Mouse (Mus musculus): ENCODE measurements around the gene Rcan1. TPM values are rescaled to one million over a fixed set of nuclear protein-coding genes. Genes with fewer than 3 reads are reported as not detected.

Rcan1 gene
- polyA plus RNA-seq, 1 experiment = 11.6 TPM

- H3K27me3 ChIP-seq (ENCODE audit: control insufficient read depth, insufficient read depth, low read length) = no peaks in the 10 kb centered on the region
- peaks cover 3% of the 10 kb centered on the region for H3K4me1 ChIP-seq (ENCODE audit: control insufficient read depth, insufficient read depth, low read length)
- TF ChIP-seq POLR2A (IDR thresholded peaks at IDR 0.05; ENCODE audit: control insufficient read depth, low read depth, low read length) = no peak
- no peak for TF ChIP-seq CTCF (IDR thresholded peaks at IDR 0.05; ENCODE audit: control insufficient read depth, insufficient read depth, insufficient replicate concordance, low read depth, low read length)
- no peaks in the 10 kb centered on the region for H3K36me3 ChIP-seq (ENCODE audit: control insufficient read depth, insufficient read depth, low read length)
- no peak overlapping the region for H3K27ac ChIP-seq (ENCODE audit: control insufficient read depth, insufficient read depth, low read depth, low read length)
- H3K4me3 ChIP-seq (ENCODE audit: control insufficient read depth, low read depth, low read length) = no peak overlapping the region
Observed at GRCm38 (mm10) chr16:92360711-92361110, 110.0 kb downstream of the Rcan1 start.

DNA sequence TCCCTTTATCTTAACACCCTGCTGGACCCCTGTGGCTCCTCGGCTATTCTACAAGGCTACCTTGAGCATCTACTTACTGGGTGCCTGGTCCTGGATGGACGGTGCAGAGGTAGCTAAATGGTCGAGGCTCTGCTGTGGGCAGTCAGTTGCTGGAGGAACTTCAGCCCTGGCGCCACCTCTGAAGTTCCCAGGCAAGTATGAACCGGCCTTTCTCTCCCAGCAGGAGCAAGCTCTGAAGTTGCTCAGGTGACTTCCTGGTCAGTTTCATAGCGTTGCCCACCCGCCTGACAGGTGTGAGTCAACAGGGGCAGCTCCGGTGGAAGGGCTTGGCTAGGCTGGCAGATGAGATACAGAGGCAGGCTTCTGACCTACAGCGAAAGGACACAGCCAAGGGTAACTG, 111.4 kb downstream of the Rcan1 start, which contains the start of gene Kcne1:
Gene Kcne1 (minus strand): TSS at position 240 of the 400 bp plus-strand sequence.
- no peak within 1 kb of the TSS for H3K27ac ChIP-seq (ENCODE audit: control insufficient read depth, insufficient read depth, low read depth, low read length)
- no peak within 1 kb of the TSS for H3K4me3 ChIP-seq (ENCODE audit: control insufficient read depth, low read depth, low read length)
- no peaks in the 10 kb centered on the region for H3K27me3 ChIP-seq (ENCODE audit: control insufficient read depth, insufficient read depth, low read length)
- no peaks in the 10 kb centered on the region for H3K36me3 ChIP-seq (ENCODE audit: control insufficient read depth, insufficient read depth, low read length)
- TF ChIP-seq CTCF (IDR thresholded peaks at IDR 0.05; ENCODE audit: control insufficient read depth, insufficient read depth, insufficient replicate concordance, low read depth, low read length) (no peak), POLR2A (IDR thresholded peaks at IDR 0.05; ENCODE audit: control insufficient read depth, low read depth, low read length) (no peak)
- H3K4me1 ChIP-seq (ENCODE audit: control insufficient read depth, insufficient read depth, low read length) = peaks cover 3% of the 10 kb centered on the region

- Histone ChIP-seq H3K27me3 (ENCODE audit: control insufficient read depth, insufficient read depth, low read length) (no peaks in the 10 kb centered on the region), H3K4me3 (ENCODE audit: control insufficient read depth, low read depth, low read length) (no peak overlapping the region), H3K36me3 (ENCODE audit: control insufficient read depth, insufficient read depth, low read length) (no peaks in the 10 kb centered on the region), H3K27ac (ENCODE audit: control insufficient read depth, insufficient read depth, low read depth, low read length) (no peak overlapping the region), H3K4me1 (ENCODE audit: control insufficient read depth, insufficient read depth, low read length) (peaks cover 3% of the 10 kb centered on the region)
- TF ChIP-seq POLR2A (IDR thresholded peaks at IDR 0.05; ENCODE audit: control insufficient read depth, low read depth, low read length) (no peak), CTCF (IDR thresholded peaks at IDR 0.05; ENCODE audit: control insufficient read depth, insufficient read depth, insufficient replicate concordance, low read depth, low read length) (no peak)
Observed at GRCm38 (mm10) chr16:92358734-92359133, 111.9 kb downstream of the Rcan1 start.

DNA sequence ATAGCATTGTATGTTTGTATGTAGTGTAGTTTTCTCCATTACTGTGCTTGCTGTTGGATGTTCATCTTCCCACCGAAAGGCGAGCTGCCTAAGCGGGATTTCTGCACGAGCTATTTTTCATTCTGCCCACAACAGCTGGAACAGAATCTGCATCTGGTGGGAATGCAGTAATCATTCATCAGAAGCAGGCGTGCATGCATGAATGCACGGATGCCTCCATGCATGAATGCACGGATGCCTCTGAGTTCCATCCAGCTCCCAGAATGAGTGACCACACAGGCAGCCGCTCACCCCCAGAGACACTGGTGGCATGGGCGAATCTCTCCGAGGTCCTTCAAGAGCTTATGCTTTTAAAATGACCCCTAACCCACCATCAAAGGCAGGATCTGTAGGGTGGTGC, 113.1 kb downstream of the Rcan1 start:
- Histone ChIP-seq H3K4me1 (ENCODE audit: control insufficient read depth, insufficient read depth, low read length) (peaks cover 3% of the 10 kb centered on the region), H3K27me3 (ENCODE audit: control insufficient read depth, insufficient read depth, low read length) (no peaks in the 10 kb centered on the region), H3K4me3 (ENCODE audit: control insufficient read depth, low read depth, low read length) (no peak overlapping the region), H3K36me3 (ENCODE audit: control insufficient read depth, insufficient read depth, low read length) (no peaks in the 10 kb centered on the region), H3K27ac (ENCODE audit: control insufficient read depth, insufficient read depth, low read depth, low read length) (no peak overlapping the region)
- TF ChIP-seq POLR2A (IDR thresholded peaks at IDR 0.05; ENCODE audit: control insufficient read depth, low read depth, low read length) (no peak), CTCF (IDR thresholded peaks at IDR 0.05; ENCODE audit: control insufficient read depth, insufficient read depth, insufficient replicate concordance, low read depth, low read length) (no peak)

DNA sequence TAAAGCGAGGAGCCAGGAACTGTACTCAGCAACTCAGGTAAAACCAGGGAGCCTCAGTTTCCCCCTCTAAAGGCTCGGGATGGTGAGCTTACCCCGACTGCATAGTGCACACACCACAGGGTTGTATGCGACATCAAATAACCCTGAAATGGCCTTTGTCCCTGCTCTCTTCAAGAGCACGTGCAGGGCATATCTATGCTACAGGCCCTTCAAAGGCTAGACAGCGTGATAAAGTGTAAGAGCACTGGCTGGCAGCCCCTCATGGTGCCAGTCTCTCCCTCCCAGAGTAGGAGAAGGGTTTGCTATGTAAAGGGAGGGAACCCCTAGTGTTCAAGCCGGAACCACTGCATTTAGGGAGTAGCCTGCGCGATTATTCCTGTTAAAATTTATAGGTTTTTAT, 113.6 kb downstream of the Rcan1 start:
- Histone ChIP-seq H3K27ac (ENCODE audit: control insufficient read depth, insufficient read depth, low read depth, low read length) (no peak overlapping the region), H3K4me1 (ENCODE audit: control insufficient read depth, insufficient read depth, low read length) (peaks cover 3% of the 10 kb centered on the region), H3K4me3 (ENCODE audit: control insufficient read depth, low read depth, low read length) (no peak overlapping the region), H3K27me3 (ENCODE audit: control insufficient read depth, insufficient read depth, low read length) (no peaks in the 10 kb centered on the region), H3K36me3 (ENCODE audit: control insufficient read depth, insufficient read depth, low read length) (no peaks in the 10 kb centered on the region)
- TF ChIP-seq POLR2A (IDR thresholded peaks at IDR 0.05; ENCODE audit: control insufficient read depth, low read depth, low read length) (no peak), CTCF (IDR thresholded peaks at IDR 0.05; ENCODE audit: control insufficient read depth, insufficient read depth, insufficient replicate concordance, low read depth, low read length) (no peak)

DNA sequence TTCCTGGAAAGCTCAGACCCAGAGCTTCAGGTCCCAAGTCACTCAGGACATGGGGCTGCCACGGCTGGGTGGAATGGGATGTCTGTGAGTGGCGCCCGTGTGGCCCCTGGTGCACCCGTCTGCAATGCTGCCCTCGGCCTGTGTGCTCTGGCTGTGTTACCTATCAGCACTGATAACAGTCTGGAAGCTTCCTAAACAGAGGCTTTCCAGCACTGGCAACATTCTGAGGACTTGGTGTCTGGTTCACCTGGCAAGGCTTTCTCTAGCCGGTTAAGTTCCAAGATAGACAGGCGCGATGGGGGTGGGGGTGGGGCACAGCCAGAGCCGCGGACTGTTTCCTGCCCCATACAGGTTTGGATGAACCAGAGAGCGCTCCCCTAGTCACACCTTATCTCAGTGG, 114.7 kb downstream of the Rcan1 start:
- no peaks in the 10 kb centered on the region for H3K36me3 ChIP-seq (ENCODE audit: control insufficient read depth, insufficient read depth, low read length)
- H3K4me1 ChIP-seq (ENCODE audit: control insufficient read depth, insufficient read depth, low read length) = peaks cover 3% of the 10 kb centered on the region
- H3K4me3 ChIP-seq (ENCODE audit: control insufficient read depth, low read depth, low read length) = no peak overlapping the region
- H3K27me3 ChIP-seq (ENCODE audit: control insufficient read depth, insufficient read depth, low read length) = no peaks in the 10 kb centered on the region
- H3K27ac ChIP-seq (ENCODE audit: control insufficient read depth, insufficient read depth, low read depth, low read length) = no peak overlapping the region
- TF ChIP-seq CTCF (IDR thresholded peaks at IDR 0.05; ENCODE audit: control insufficient read depth, insufficient read depth, insufficient replicate concordance, low read depth, low read length) (no peak), POLR2A (IDR thresholded peaks at IDR 0.05; ENCODE audit: control insufficient read depth, low read depth, low read length) (no peak)

DNA sequence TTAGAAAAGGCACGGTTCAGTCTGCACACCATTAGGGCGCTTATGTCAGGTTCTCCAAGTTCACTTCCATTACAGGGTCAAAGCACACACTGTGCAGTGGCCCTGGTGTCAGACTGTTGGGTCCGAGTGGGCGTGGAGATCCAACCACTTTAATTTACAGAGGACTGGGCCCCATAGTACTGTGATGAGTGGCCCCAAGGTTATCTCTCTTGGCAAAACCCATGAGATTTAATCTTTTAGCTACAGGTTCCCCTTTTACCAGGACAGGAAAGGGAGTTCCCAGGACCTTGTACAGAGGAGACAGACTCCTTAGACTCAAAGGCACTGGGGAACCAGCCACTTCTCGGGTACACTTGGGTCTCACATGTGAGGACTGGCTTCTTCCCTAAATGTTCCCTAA, 115.3 kb downstream of the Rcan1 start:
- TF ChIP-seq POLR2A (IDR thresholded peaks at IDR 0.05; ENCODE audit: control insufficient read depth, low read depth, low read length) = no peak
- TF ChIP-seq CTCF (IDR thresholded peaks at IDR 0.05; ENCODE audit: control insufficient read depth, insufficient read depth, insufficient replicate concordance, low read depth, low read length) = no peak
- Histone ChIP-seq H3K4me1 (ENCODE audit: control insufficient read depth, insufficient read depth, low read length) (peaks cover 3% of the 10 kb centered on the region), H3K27me3 (ENCODE audit: control insufficient read depth, insufficient read depth, low read length) (no peaks in the 10 kb centered on the region), H3K36me3 (ENCODE audit: control insufficient read depth, insufficient read depth, low read length) (no peaks in the 10 kb centered on the region), H3K4me3 (ENCODE audit: control insufficient read depth, low read depth, low read length) (no peak overlapping the region), H3K27ac (ENCODE audit: control insufficient read depth, insufficient read depth, low read depth, low read length) (no peak overlapping the region)

DNA sequence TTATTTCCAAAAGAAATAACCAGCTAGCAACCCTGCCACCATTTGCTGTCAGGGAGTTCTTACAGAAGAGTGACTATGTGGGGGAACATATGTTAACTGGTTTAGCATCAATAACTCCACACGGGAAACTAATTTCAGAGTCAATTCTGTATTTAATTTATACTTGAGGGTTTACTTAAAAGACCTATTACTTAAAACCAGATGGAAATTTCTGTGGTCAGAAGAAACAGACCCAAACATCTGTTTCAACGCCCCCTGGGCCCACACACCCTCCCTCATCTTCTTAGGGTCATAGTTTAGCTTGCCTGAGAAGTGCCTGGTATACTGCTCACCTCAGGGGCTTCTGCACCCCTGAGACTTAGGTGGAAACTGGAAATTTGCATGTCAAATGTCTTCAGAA, 116.8 kb downstream of the Rcan1 start:
- TF ChIP-seq POLR2A (IDR thresholded peaks at IDR 0.05; ENCODE audit: control insufficient read depth, low read depth, low read length) (no peak), CTCF (IDR thresholded peaks at IDR 0.05; ENCODE audit: control insufficient read depth, insufficient read depth, insufficient replicate concordance, low read depth, low read length) (no peak)

More for the DNA sequence above, 116.8 kb downstream of the Rcan1 start:
- Histone ChIP-seq H3K27me3 (ENCODE audit: control insufficient read depth, insufficient read depth, low read length) (no peaks in the 10 kb centered on the region), H3K27ac (ENCODE audit: control insufficient read depth, insufficient read depth, low read depth, low read length) (no peak overlapping the region), H3K36me3 (ENCODE audit: control insufficient read depth, insufficient read depth, low read length) (no peaks in the 10 kb centered on the region), H3K4me1 (ENCODE audit: control insufficient read depth, insufficient read depth, low read length) (peaks cover 3% of the 10 kb centered on the region), H3K4me3 (ENCODE audit: control insufficient read depth, low read depth, low read length) (no peak overlapping the region)
